Mouse (Mus musculus): Measurements from ENCODE around the gene Atxn1.

DNA sequence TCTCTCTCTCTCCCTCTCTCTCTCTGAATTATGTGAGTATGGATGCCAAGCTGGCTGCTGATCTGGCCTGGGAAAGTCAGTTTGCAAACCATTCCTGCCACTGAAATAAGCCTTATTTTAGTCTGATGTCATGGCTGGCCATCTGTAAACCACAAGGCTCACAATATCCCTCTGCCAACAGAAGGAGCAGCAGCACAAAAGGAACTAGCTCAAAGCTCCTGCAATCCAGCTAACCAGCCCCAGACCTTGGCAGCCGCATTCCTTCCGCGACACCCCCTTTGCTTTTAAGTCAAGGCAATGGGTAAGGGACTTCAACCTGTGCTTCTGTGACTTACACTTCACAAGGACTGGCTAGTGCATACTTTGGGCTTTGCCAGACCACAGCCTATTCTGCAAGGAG lies 48.9 kb downstream of the Atxn1 start:
- TF ChIP-seq CTCF (IDR thresholded peaks at IDR 0.05; ENCODE audit: insufficient read depth, low read depth, low read length) (no peak), POLR2A (IDR thresholded peaks at IDR 0.05; ENCODE audit: insufficient read depth, low read depth, low read length) (no peak)

Data from olfactory bulb, adult 2 months (tissue).